Mouse (Mus musculus) megakaryocyte-erythroid progenitor cell, adult 5-6 weeks (primary cell): ENCODE measurements around the gene Islr. TPM values are rescaled to one million over a fixed set of nuclear protein-coding genes. Genes with fewer than 3 reads are reported as not detected.

ENCODE experiments used
- ATAC-seq: replicated peaks from 2 replicates; pipeline ENCODE4 v1.8.0; 2016; ENCODE audit warnings: mild to moderate bottlenecking, inconsistent platforms; ENCODE audit not compliant: severe bottlenecking, poor library complexity, low FRiP score, low TSS enrichment
- total RNA-seq, 2 experiments: library from RNA; stranded (forward) in 1 of 2; stranded (reverse) in 1 of 2; fragments of 200-1000, 215-1000 nt in 1 of 2; fragments of >200 nt in 1 of 2; fragmentation: Nextera tagmentation in 1 of 2; gene quantifications; 2 replicates each; pipeline ENCODE4 v1.2.3; 2014 to 2017

Gene Islr
- total RNA-seq, 2 experiments from 2014 or later: not detected

- ATAC-seq: no peak
These were observed 75.1 kb downstream of the Islr start for GRCm38 (mm10) chr9:58128926-58129413.

- no peak for ATAC-seq
These were observed 78.3 kb downstream of the Islr start for GRCm38 (mm10) chr9:58125811-58126210.

GRCm38 (mm10) chr9:58125085-58125484, 79.0 kb downstream of the Islr start:
- ATAC-seq: no peak

DNA sequence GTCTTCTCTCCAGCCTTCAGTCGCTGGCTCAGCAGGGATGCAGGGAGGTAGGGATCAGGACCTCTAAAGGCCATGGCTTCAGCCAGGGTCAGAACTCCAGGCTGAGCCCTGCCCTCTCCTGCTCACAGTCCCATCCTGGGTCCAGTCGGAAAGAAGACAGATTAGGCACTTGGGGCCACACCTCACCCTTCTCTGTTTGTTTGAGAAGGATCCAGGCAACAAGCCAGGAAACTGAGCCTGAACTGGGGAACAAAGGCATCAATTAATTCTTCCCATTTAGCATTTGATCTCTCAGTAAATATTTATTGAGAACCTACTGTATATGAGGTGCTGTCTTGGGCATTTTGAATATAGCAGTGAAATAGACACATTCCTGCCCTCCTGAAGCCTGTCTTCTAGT, 85.4 kb downstream of the Islr start, which contains the start of gene Ccdc33:
Ccdc33 (minus strand) TSS at position 153 of the 400 bp plus-strand sequence.
- no peak for ATAC-seq

DNA sequence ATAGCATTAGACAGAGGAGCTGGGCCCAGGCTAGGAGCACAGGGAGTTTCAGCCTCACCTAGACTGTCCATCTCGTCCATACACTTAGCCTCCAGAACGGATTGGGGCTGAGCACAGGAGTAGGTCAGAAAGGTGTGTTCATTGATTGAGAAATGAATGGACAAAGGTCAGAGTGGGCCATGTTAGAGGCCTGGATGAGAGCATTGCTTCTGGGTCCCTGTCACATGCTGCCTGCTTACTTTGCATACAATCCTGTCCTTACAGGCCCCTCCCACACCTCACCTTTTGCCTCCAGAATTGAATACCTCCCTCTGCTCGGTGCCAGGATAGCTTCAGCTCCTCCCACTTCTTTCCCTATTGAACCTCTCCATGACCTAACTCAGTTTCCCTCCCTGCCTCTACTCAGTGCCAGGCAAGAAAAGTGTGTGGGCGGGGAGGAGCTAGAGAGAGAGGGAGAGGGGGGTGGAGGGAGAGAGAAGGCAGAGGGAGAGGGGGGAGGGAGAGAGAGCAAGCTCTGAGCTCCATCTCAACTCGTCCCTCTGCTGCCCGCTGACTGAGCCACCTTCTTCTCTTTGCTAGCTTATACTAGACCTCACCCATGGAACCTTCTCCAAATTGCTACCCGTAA, 88.0 kb downstream of the Islr start:
- no peak for ATAC-seq

DNA sequence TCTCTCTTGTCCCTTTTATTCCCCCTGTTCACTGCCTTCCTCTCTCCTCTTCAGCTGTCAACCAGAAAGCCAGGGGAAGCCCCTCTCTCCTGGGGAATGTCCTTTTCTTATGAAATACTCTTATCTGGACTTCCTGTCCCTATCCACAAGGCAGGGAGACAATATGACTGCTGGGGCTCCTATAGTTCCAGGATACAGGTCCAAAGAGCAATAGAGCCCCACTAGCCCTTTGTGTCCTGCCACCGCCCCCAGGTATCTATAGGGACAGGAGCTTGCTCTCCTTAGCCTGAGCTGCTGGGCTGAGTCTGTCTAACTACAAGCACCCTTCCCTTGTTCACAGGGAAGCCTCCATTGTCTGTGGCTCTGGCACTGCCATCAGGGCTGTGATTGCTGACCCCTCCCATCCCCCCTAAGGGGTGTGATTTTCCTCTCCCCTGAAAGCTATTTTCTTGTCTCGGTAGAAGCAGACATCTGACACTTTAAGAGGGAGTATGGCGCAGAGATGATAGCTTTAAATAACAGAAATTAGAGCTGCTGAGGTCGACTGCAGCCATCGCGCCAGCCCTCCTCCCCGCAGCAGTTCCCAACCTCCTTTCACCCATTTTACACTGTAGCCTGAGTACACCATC, 88.7 kb downstream of the Islr start:
- no peak for ATAC-seq

DNA sequence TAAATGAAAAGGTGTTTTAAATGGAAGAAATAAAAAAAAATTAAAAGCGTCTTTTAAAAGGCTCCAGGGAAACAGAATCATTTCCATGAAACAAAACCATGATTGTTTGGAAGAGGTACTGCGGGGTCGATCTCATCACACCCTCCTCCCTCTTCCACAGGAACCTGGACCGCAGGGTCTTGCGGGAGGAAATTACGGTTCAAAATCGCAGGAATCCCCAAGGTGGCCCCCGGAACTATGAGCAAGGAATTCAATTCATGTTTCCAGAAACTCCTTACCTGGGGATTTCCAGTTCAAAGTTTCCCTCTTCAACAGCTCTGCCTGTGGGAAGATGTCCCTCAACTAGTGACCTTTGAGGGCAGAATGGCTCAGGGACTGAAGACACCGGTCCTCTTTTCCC, 90.1 kb downstream of the Islr start:
- ATAC-seq: no peak

DNA sequence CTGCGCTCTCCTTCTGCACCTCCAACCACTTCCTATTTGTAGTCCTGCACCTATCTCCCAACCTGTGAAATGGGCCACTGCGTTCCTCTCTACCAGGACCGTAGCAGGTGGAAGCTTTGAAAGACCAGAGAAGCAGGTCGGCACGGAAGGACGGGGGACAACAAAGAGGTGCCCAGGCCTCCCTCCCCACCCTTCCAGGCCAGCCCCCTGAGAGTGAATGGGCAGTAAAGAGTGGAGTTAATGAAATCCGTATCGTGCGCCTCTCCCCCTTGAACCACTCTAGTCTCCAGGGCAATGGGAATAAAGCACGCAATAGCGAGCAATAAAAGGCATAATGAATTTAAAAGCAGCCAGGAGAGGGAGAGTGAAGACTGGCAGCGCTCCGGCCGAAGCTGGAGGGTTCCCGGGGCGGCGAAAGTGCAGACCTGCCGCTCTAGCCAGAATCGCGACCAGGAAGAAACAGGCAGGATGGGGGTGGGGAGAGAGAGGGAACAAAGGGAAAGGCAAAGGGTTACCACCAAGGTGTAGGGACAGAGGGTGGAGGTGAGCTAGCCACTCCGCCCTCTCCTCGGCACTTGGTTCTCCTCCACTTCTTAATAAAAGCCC, 90.7 kb downstream of the Islr start:
- ATAC-seq: no peak

DNA sequence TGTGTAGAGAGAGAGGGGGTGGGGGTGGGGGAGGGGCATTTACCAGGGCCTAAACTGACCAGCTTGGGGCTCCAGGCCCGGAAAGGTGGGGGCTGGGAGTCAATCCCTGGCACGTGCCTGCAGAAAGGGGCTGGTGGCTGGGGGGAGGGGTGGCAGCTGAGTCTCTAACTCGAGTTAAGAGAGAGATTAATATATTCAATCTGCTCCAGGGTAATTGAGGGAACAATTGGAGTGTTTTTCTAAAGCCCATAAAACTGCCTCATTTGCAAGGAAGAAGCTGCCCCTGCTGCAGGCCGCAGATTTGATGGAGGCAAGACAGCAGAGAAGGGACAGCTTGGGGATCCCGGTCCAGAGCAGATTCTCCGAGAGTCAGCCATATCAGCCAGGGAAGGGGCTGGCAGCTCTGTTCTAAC, 91.2 kb downstream of the Islr start:
- ATAC-seq: no peak

DNA sequence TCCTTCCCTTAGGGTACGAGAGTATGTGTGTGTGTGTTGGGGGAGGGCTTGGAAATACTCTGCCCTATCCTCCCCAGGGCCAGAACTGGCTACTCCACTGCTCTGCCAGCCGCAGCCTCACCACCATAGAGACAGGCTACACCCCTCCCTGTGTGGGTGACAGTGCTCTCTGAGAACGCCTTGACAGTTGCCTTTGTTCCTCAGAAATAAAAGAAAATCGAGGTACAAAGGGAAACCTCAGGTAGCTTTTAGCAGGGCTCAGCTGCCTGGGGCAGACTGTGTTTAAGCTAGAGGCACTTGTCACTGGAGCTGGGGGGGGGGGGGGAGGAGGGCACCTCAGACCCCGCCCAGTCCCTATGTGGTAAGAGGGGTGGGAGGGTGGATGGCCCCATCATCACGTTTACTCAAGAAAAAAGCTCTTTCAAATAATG, 91.8 kb downstream of the Islr start:
- ATAC-seq: no peak

DNA sequence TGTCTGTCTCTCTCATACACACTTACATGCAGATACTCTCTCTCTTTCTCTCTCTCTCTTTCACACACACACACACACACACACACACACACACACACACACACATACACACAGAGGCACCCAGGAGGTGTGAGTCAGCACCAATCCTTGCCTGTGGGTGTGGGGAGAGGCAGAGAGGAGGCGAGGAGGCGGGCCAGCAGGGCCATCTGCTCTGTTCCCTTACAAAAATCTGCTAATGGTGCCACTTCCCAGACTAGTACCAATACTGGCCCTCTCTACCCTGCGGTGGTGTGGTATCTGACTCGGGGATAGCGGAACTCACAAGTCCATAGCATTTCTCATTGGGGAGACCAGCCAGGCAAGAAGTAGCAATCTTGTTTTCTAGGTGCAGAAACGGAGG, 92.7 kb downstream of the Islr start:
- no peak for ATAC-seq

DNA sequence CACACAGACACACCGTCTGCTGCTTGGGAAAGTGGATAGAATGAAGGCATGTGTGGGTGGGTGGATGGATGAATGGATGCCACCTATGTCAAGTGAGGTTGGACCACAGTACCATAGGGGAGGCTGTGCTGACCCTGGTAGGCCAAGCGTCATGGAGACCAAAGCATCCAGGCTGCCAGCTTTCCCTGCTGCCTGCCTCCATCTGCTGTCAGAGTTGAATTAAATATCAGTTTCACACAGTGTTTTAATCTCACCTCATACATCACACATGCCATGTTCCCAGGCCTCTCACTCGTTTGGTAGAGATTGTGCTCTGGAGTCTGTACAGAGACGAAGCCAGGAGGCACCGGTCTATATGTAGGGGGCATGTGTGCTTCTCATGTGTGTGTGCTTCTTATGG, 93.3 kb downstream of the Islr start:
- ATAC-seq: no peak

- ATAC-seq: no peak
These were observed 96.6 kb downstream of the Islr start for GRCm38 (mm10) chr9:58107494-58107893.

Other genes starting within 250 kb of the Islr start
- not detected in 2 replicates for gene Cyp11a1, start 197.9 kb downstream of the Islr start, total RNA-seq (2014; fragmentation: Nextera tagmentation)
- not detected in 2 replicates for gene Cyp11a1, start 197.9 kb downstream of the Islr start, total RNA-seq (2017)
- gene Stra6, start 140.5 kb downstream of the Islr start, total RNA-seq (2014; fragmentation: Nextera tagmentation): not detected in 2 replicates
- gene Stra6, start 140.5 kb downstream of the Islr start, total RNA-seq (2017): not detected in 2 replicates
- gene Ccdc33, start 85.5 kb downstream of the Islr start, total RNA-seq (2014; fragmentation: Nextera tagmentation): not detected in 2 replicates
- not detected in 2 replicates for gene Ccdc33, start 85.5 kb downstream of the Islr start, total RNA-seq (2017)
- 0.07 TPM in 1 of 2 replicates, not detected in the other for gene Islr2, start within 50 bp of the Islr start, total RNA-seq (2014; fragmentation: Nextera tagmentation)
- gene Islr2, start within 50 bp of the Islr start, total RNA-seq (2017): not detected in 2 replicates
- 126 and 134 TPM in 2 replicates for gene Pml, start 45.5 kb upstream of the Islr start, total RNA-seq (2014; fragmentation: Nextera tagmentation)
- gene Pml, start 45.5 kb upstream of the Islr start, total RNA-seq (2017): 34.2 and 38.1 TPM in 2 replicates
- gene Stoml1, start 48.9 kb upstream of the Islr start, total RNA-seq (2014; fragmentation: Nextera tagmentation): 4.7 and 17.9 TPM in 2 replicates
- gene Stoml1, start 48.9 kb upstream of the Islr start, total RNA-seq (2017): 3.5 and 5.3 TPM in 2 replicates
- not detected in 2 replicates for gene Loxl1, start 108.9 kb upstream of the Islr start, total RNA-seq (2014; fragmentation: Nextera tagmentation)
- gene Loxl1, start 108.9 kb upstream of the Islr start, total RNA-seq (2017): not detected in 2 replicates
- gene Tbc1d21, start 166.1 kb upstream of the Islr start, total RNA-seq (2014; fragmentation: Nextera tagmentation): not detected in 2 replicates
- not detected in 2 replicates for gene Tbc1d21, start 166.1 kb upstream of the Islr start, total RNA-seq (2017)